Mouse (Mus musculus) stomach, embryonic 14.5 days (tissue): ENCODE measurements at regions not wholly inside any gene's neighbourhood (a gene's known extent, or its start where the extent isn't known, plus 50 kb on each side); places are given as distances from the start of the nearest gene placed in this dataset.

Source experiments
- ATAC-seq: fragments of 200-750 bp; cut with Nextera tagmentation; 2 replicates; pipeline ENCODE4 v1.8.0; 2017; ENCODE audit warnings: low read depth, moderate TSS enrichment; ENCODE audit not compliant: insufficient number of reproducible peaks, insufficient read depth, low FRiP score
- H3K27ac ChIP-seq: fragments of 300-500 bp; sonication (generic); 2 replicates; pipeline ENCODE4 v1.5.1; 2014; ENCODE audit warnings: mild to moderate bottlenecking, low read length, moderate library complexity, mixed read lengths
- H3K27me3 ChIP-seq: fragments of 300-500 bp; sonication (generic); 2 replicates; pipeline ENCODE4 v1.6.1; 2014; ENCODE audit warnings: low read length, control low read depth, mixed read lengths; ENCODE audit not compliant: control insufficient read depth, insufficient read depth
- H3K36me3 ChIP-seq: fragments of 300-500 bp; sonication (generic); 2 replicates; pipeline ENCODE4 v1.6.1; 2014; ENCODE audit warnings: mild to moderate bottlenecking, control low read depth, low read length, moderate library complexity, mixed read lengths; ENCODE audit not compliant: control insufficient read depth, insufficient read depth
- H3K4me1 ChIP-seq: fragments of 300-500 bp; sonication (generic); 2 replicates; pipeline ENCODE4 v1.6.1; 2014; ENCODE audit warnings: low read length, control low read depth, mixed read lengths; ENCODE audit not compliant: control insufficient read depth, insufficient read depth
- H3K4me2 ChIP-seq: fragments of 300-500 bp; sonication (generic); replicated peaks from 2 replicates; pipeline ENCODE4 v1.6.1; 2014; ENCODE audit warnings: low read depth, low read length, control low read depth
- H3K4me3 ChIP-seq: fragments of 300-500 bp; sonication (generic); 2 replicates; pipeline ENCODE4 v1.5.1; 2014; ENCODE audit warnings: low read depth, low read length, control low read depth
- H3K9ac ChIP-seq: fragments of 300-500 bp; sonication (generic); replicated peaks from 2 replicates; pipeline ENCODE4 v1.6.1; 2014; ENCODE audit warnings: low read depth, mild to moderate bottlenecking, control low read depth, low read length, moderate library complexity, mixed read lengths
- H3K9me3 ChIP-seq: fragments of 300-500 bp; sonication (generic); 2 replicates; pipeline ENCODE4 v1.6.1; 2016; ENCODE audit warnings: low read depth, low read length, control low read depth; ENCODE audit not compliant: control insufficient read depth
- WGBS: fragments of 180-500 bp; shearing (Covaris S2); extraction: QIAGEN DNeasy Blood & Tissue Kit; methylation state at CpG from one replicate; pipeline ENCODE4 v1.1.7; 2014; 5-methylcytosine and 5-hydroxymethylcytosine counted together

DNA sequence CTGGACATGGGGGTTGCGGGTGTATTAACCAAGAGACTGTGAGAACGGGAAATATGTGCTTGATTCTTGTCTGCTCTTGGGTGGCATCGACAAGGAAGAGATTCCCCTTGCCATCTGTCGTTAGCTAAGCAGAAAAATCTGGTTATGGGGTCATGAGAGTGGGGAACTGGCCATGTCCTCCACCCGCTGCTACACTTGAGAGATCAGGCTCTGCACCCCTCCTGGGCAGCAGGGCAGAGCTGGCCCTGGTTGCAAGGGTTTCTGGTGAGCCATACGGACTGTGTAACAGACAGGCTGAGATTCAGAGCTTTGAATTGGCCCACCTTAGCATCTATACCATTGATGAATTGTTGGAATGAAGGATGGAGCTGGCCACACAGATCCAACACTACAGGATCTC is 1048.1 kb upstream of the Tmprss15 start:
- H3K9me3 ChIP-seq = no peaks in the 10 kb centered on the region
- no peaks in the 10 kb centered on the region for H3K27me3 ChIP-seq
- WGBS = 88% methylated on average over 6 of the region's 6 CpGs
- H3K4me2 ChIP-seq = no peak overlapping the region
- no peaks in the 10 kb centered on the region for H3K4me1 ChIP-seq
- H3K4me3 ChIP-seq = no peak overlapping the region
- no peak for ATAC-seq
- no peak overlapping the region for H3K9ac ChIP-seq
- no peak overlapping the region for H3K27ac ChIP-seq
- no peaks in the 10 kb centered on the region for H3K36me3 ChIP-seq

GRCm38 (mm10) chr16:80138230-80138629 is 1047.3 kb upstream of the Tmprss15 start:
- WGBS = 93% methylated on average over 2 of the region's 2 CpGs

More at GRCm38 (mm10) chr16:80138230-80138629, 1047.3 kb upstream of the Tmprss15 start:
- no peaks in the 10 kb centered on the region for H3K9me3 ChIP-seq
- H3K36me3 ChIP-seq = no peaks in the 10 kb centered on the region
- no peaks in the 10 kb centered on the region for H3K4me1 ChIP-seq
- H3K27me3 ChIP-seq = no peaks in the 10 kb centered on the region
- H3K27ac ChIP-seq = no peak overlapping the region
- no peak overlapping the region for H3K4me2 ChIP-seq
- no peak overlapping the region for H3K4me3 ChIP-seq
- no peak overlapping the region for H3K9ac ChIP-seq
- ATAC-seq = peak; percentile 46; the same call in 1 of the 2 replicates
